8 mouse cellular contexts compared by ENCODE assay signal in genomic region chr7:80729662-80730061, GRCm38 (mm10). TPM values are rescaled to one million over a fixed set of nuclear protein-coding genes. Genes with fewer than 3 reads are reported as not detected.
DNase-seq lines count a peak whose midpoint lies in the region; ATAC-seq and TF ChIP-seq lines count a peak whose summit lies in the region.

No protein-coding gene starts in this region.

- DNase-seq in CD4-positive helper T cell, adult 2 months (ENCODE audit: low read depth, low spot score) = peak; percentile 71
- DNase-seq in adipocyte (ENCODE audit: low spot score) = peak; percentile 57
- DNase-seq in gastrocnemius, postnatal 4 days (ENCODE audit: low spot score in 2 of 2) = peak; percentile 60 to 70
- peak; percentile 82 for DNase-seq in kidney, postnatal 10 days
- peak; percentile 78 for DNase-seq in liver, postnatal 0 days
- DNase-seq in thymus, postnatal 0 days (ENCODE audit: low spot score) = peak; percentile 76

- ATAC-seq in liver, postnatal 0 days = peak; percentile 51; the same call in 1 of the 2 replicates

- H3K36me3 ChIP-seq in liver, postnatal 0 days (replicated peaks; ENCODE audit: insufficient read depth, low read length) = peaks cover 77% of the 10 kb centered on the region

- TF ChIP-seq EP300 in liver, postnatal 0 days (IDR thresholded peaks at IDR 0.05; ENCODE audit: low read depth) = no peak

- TF ChIP-seq CTCF in cortical plate, adult 2 months (IDR thresholded peaks at IDR 0.05; ENCODE audit: extremely low read depth, insufficient read depth, low read length) = peak; percentile 88
- TF ChIP-seq CTCF in liver, postnatal 0 days (IDR thresholded peaks at IDR 0.05; ENCODE audit: low read depth) = peak; percentile 94
- TF ChIP-seq CTCF in olfactory bulb, adult 2 months (IDR thresholded peaks at IDR 0.05; ENCODE audit: insufficient read depth, low read depth, low read length) = peak; percentile 57

- no peaks in the 10 kb centered on the region for H3K4me1 ChIP-seq in cortical plate, adult 2 months (ENCODE audit: control insufficient read depth, insufficient read depth, low read length)
- no peaks in the 10 kb centered on the region for H3K4me1 ChIP-seq in liver, postnatal 0 days (ENCODE audit: insufficient read depth)
- H3K4me1 ChIP-seq in olfactory bulb, adult 2 months (ENCODE audit: control insufficient read depth, insufficient read depth, low read length) = peaks cover 2% of the 10 kb centered on the region; the same call in 1 of the 2 replicates

- H3K9ac ChIP-seq in liver, postnatal 0 days (replicated peaks) = no peak overlapping the region

- no peak overlapping the region for H3K4me2 ChIP-seq in liver, postnatal 0 days (ENCODE audit: low read depth, low read length)

- no peak overlapping the region for H3K4me3 ChIP-seq in cortical plate, adult 2 months (ENCODE audit: insufficient read depth, low read length)
- no peak overlapping the region for H3K4me3 ChIP-seq in liver, postnatal 0 days (ENCODE audit: low read depth, low read length)
- H3K4me3 ChIP-seq in olfactory bulb, adult 2 months (ENCODE audit: insufficient read depth, low read depth, low read length) = no peak overlapping the region

- WGBS in liver, postnatal 0 days (ENCODE audit: insufficient replicate concordance) = 28% methylated on average over 8 of the region's 8 CpGs
- whole genome bisulfite sequencing in olfactory bulb, adult 2 months = 20% methylated on average over 8 of the region's 8 CpGs

- no peak for TF ChIP-seq POLR2A in cortical plate, adult 2 months (IDR thresholded peaks at IDR 0.05; ENCODE audit: extremely low read depth, insufficient read depth, low read length)
- TF ChIP-seq POLR2A in olfactory bulb, adult 2 months (IDR thresholded peaks at IDR 0.05; ENCODE audit: insufficient read depth, low read depth, low read length) = no peak

- no peaks in the 10 kb centered on the region for H3K9me3 ChIP-seq in liver, postnatal 0 days (ENCODE audit: low read length)

- H3K27ac ChIP-seq in cortical plate, adult 2 months (ENCODE audit: insufficient read depth, low read length) = no peak overlapping the region
- H3K27ac ChIP-seq in liver, postnatal 0 days (ENCODE audit: low read depth) = no peak overlapping the region
- no peak overlapping the region for H3K27ac ChIP-seq in olfactory bulb, adult 2 months (ENCODE audit: insufficient read depth, low read depth, low read length)

- H3K27me3 ChIP-seq in liver, postnatal 0 days (ENCODE audit: insufficient read depth, low read length) = no peaks in the 10 kb centered on the region

RNA-seq across cellular contexts. Expression of gene Crtc3, which starts 41.0 kb away (rescaled TPM):
- 10.4 and 10.8 TPM in 2 replicates for polyA plus RNA-seq in cortical plate, adult 2 months (2012; rRNA removed)
- total RNA-seq in gastrocnemius, postnatal 4 days (2021) = 10 to 100 TPM; 28.7 to 32.1 TPM
- polyA plus RNA-seq in liver, postnatal 0 days (2015; fragmentation: Nextera tagmentation; extraction: Ambion mirVana) = 4.1 and 5.4 TPM in 2 replicates
- not detected in 2 replicates for polyA plus RNA-seq in olfactory bulb, adult 2 months (2012; ENCODE audit: insufficient read depth, insufficient read length, low replicate concordance, missing spikeins)
- polyA plus RNA-seq in thymus, postnatal 0 days (2015; fragmentation: Nextera tagmentation; extraction: Ambion mirVana) = 18.8 and 19.0 TPM in 2 replicates
